Mouse (Mus musculus) small intestine, adult 2 months (tissue): ENCODE data around the gene Arsb. TPM values are rescaled to one million over a fixed set of nuclear protein-coding genes. Genes with fewer than 3 reads are reported as not detected.

ENCODE experiments used
- H3K27ac ChIP-seq: fragments of 200-500 bp; 2 replicates; pipeline ENCODE4 v1.5.1; 2012; ENCODE audit warnings: low read depth, low read length, control low read depth, inconsistent platforms; ENCODE audit not compliant: insufficient read depth
- H3K27me3 ChIP-seq: fragments of 200-500 bp; 2 replicates; pipeline ENCODE4 v1.6.1; 2012; ENCODE audit warnings: mild to moderate bottlenecking, moderate library complexity, low read length, inconsistent platforms; ENCODE audit not compliant: control insufficient read depth, insufficient read depth
- H3K36me3 ChIP-seq: fragments of 200-500 bp; 2 replicates; pipeline ENCODE4 v1.6.1; 2012; ENCODE audit warnings: mild to moderate bottlenecking, low read length, control low read depth, inconsistent platforms; ENCODE audit not compliant: control insufficient read depth, insufficient read depth
- H3K4me1 ChIP-seq: fragments of 200-500 bp; 2 replicates; pipeline ENCODE4 v1.6.1; 2012; ENCODE audit warnings: low read length, inconsistent platforms, mixed read lengths; ENCODE audit not compliant: control insufficient read depth, insufficient read depth, insufficient read length
- H3K4me3 ChIP-seq: fragments of 200-500 bp; 2 replicates; pipeline ENCODE4 v1.5.1; 2012; ENCODE audit warnings: low read depth, mild to moderate bottlenecking, control low read depth, inconsistent platforms, low read length, moderate library complexity
- CTCF ChIP-seq: fragments of 200-500 bp; IDR thresholded peaks from 2 replicates; pipeline ENCODE4 v1.5.1; 2012; ENCODE audit warnings: low read depth, mild to moderate bottlenecking, control low read depth, inconsistent platforms, low read length, moderate library complexity, mixed read lengths; ENCODE audit not compliant: insufficient replicate concordance, insufficient read length; ENCODE audit errors: extremely low read depth
- POLR2A ChIP-seq: fragments of 200-500 bp; IDR thresholded peaks from 2 replicates; pipeline ENCODE4 v1.6.1; 2012; ENCODE audit warnings: low read depth, mild to moderate bottlenecking, control low read depth, inconsistent platforms, low read length, moderate library complexity
- WGBS: fragments of 180-500 bp; shearing (Covaris S2); methylation state at CpG from one replicate; pipeline ENCODE4 v1.1.7; 2018; 5-methylcytosine and 5-hydroxymethylcytosine counted together
- polyA plus RNA-seq: library from polyadenylated mRNA; depleted of rRNA; stranded (reverse); fragments of >200 nt; gene quantifications from 2 replicates; pipeline ENCODE4 v1.2.3, GENCODE M21; 2012

The Arsb gene
- polyA plus RNA-seq, 1 experiment, result 6.3 TPM

- WGBS, result 72% methylated on average over 2 of the region's 2 CpGs
- Histone ChIP-seq H3K36me3 (no peaks in the 10 kb centered on the region), H3K27me3 (no peaks in the 10 kb centered on the region), H3K27ac (no peak overlapping the region), H3K4me1 (no peaks in the 10 kb centered on the region), H3K4me3 (no peak overlapping the region)
- TF ChIP-seq POLR2A, result no peak
- TF ChIP-seq CTCF, result no peak
Measured at GRCm38 (mm10) chr13:93829565-93830293, 58.3 kb downstream of the Arsb start.

GRCm38 (mm10) chr13:93830294-93830645, 58.8 kb downstream of the Arsb start:
- Histone ChIP-seq H3K4me1 (no peaks in the 10 kb centered on the region), H3K27me3 (no peaks in the 10 kb centered on the region), H3K4me3 (no peak overlapping the region), H3K27ac (no peak overlapping the region), H3K36me3 (no peaks in the 10 kb centered on the region)
- TF ChIP-seq CTCF (no peak), POLR2A (no peak)
- 96% methylated on average over 6 of the region's 6 CpGs for WGBS

DNA sequence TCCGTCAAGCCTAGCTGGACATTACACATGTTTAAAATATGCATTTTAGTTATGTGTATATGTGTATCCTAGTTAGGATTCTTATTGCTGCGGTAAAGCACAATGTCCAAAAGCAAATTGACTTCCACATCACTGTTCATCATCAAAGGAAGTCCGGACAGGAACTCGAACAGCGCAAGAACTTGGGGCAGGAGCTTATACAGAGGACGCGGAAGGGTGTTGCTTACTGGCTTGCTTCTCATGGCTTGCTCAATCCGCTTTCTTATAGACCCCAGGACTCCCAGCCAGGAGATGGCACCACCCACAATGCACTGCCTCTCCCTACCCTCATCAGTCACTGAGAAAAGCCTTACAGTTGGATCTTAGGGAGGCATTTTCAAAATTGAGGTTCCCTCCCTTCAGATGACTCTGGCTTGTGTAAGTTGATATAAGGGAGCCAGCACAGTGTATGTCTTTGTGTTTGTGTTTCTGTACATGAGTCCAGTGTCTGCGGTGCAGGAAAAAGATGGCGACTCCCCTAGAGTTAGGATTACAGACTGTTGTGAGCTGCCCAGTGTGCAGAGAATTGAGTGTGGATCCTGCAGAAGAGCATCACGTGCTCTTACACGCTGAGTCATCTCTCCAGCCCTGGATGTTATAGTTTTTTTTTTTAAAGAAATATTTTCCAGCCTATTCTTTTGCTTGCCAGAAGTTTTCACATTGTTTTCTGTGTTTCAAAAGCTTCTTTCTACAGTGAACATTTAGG, 66.2 kb downstream of the Arsb start:
- Histone ChIP-seq H3K36me3 (no peaks in the 10 kb centered on the region), H3K4me1 (peaks cover 15% of the 10 kb centered on the region), H3K4me3 (no peak overlapping the region), H3K27ac (no peak overlapping the region), H3K27me3 (no peaks in the 10 kb centered on the region)
- 91% methylated on average over 12 of the region's 12 CpGs for WGBS
- TF ChIP-seq POLR2A (no peak), CTCF (no peak)

DNA sequence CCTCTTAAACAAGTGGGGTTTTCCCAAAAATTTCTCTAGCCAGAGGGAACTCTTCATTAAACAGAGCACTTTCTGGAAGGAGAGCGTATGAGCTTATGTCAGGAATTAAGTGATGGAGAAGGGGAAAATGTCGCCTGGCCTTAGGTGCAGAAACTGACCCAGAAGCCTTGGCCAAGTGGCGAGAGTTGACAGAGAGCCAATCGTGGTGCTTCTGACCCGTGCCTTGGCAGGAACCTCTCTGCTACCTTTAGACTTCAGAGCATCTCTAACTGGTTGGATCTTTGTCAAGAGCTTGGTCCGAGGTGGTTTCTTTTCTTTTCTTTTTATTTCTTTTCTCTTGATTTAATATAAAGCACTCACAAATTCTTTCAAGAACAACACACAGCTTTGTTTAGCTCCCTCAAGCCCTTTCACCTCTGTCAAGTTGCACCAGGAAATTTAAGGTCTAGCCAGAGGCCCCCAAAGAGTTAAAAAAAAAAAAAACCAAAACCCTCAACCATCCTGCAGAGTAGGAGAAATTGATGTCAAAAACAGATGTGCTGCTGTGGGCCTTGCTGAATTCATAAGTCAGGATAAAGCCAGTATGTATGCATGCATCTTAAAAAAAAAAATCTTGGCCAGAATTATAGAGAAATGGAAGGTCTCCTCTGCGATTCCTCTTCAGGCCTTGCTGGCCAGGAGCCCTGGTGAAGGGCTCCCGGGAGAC, 67.2 kb downstream of the Arsb start:
- WGBS, result 47% methylated on average over 8 of the region's 8 CpGs
- Histone ChIP-seq H3K27me3 (no peaks in the 10 kb centered on the region), H3K4me3 (no peak overlapping the region), H3K36me3 (no peaks in the 10 kb centered on the region), H3K27ac (no peak overlapping the region), H3K4me1 (peaks cover 15% of the 10 kb centered on the region)
- TF ChIP-seq CTCF, result no peak
- TF ChIP-seq POLR2A, result no peak

DNA sequence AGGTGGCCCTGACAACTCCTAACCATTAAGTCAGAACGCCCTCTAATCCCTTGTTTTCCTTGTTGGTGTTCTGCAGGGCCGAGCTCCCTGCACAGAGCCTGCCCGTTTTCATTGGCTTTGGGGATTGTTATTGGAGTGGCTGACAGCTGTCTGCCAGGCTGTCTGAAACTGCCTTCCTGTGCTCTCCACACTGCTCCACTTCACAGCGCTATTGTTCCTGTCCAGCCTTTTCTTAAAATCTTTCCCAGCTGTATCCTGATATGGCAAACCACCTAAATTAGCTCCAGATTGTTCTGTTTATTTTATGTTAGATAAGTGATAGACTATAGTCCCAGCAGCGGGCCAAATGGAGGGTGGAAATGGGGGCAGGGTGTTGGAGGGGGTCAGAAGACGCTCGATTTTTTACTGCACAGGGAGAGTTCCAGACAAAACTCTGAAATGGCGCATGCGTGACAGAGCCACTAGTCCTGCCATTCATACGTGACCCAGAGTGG, 67.8 kb downstream of the Arsb start:
- no peaks in the 10 kb centered on the region for H3K36me3 ChIP-seq
- H3K4me3 ChIP-seq, result no peak overlapping the region
- 20% methylated on average over 10 of the region's 10 CpGs for WGBS
- H3K27me3 ChIP-seq, result no peaks in the 10 kb centered on the region
- H3K27ac ChIP-seq, result no peak overlapping the region
- H3K4me1 ChIP-seq, result peaks cover 15% of the 10 kb centered on the region
- no peak for TF ChIP-seq POLR2A

GRCm38 (mm10) chr13:93839721-93840120, 68.3 kb downstream of the Arsb start:
- H3K36me3 ChIP-seq, result no peaks in the 10 kb centered on the region
- H3K4me3 ChIP-seq, result no peak overlapping the region
- no peak overlapping the region for H3K27ac ChIP-seq
- no peaks in the 10 kb centered on the region for H3K27me3 ChIP-seq
- H3K4me1 ChIP-seq, result peaks cover 15% of the 10 kb centered on the region
- WGBS, result 53% methylated on average over 2 of the region's 2 CpGs
- TF ChIP-seq POLR2A (no peak), CTCF (no peak)

DNA sequence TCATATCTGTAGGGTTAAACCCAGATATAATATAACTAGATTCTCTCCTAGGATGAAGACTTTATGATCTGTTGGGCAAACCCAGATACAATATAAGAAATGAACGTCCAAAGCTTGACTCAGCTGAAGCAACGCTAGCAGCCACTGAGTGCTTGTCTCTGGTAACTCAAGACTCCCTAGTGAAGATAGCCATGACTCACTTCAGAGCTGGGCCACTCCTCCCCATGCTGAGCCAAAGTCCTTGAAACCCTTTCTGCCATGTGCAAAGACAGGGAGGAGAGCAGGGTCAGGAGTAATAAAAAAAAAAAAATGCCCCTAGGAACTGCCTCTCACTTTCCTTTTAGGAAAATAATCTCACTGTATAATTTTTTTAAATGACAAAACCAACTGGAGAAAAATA, 68.7 kb downstream of the Arsb start:
- H3K27ac ChIP-seq, result no peak overlapping the region
- H3K4me3 ChIP-seq, result no peak overlapping the region
- TF ChIP-seq POLR2A (no peak), CTCF (no peak)
- no peaks in the 10 kb centered on the region for H3K27me3 ChIP-seq
- H3K36me3 ChIP-seq, result no peaks in the 10 kb centered on the region
- WGBS, result 20% methylated on average over 2 of the region's 2 CpGs
- peaks cover 15% of the 10 kb centered on the region for H3K4me1 ChIP-seq
